Comparison of ENCODE assay signal across 8 mouse cellular contexts in genomic region chr19:12010281-12010771, GRCm38 (mm10). TPM values are rescaled to one million over a fixed set of nuclear protein-coding genes. Genes with fewer than 3 reads are reported as not detected.
A peak's percentile ranks its signal among the peaks of the same experiment; 100 is the strongest.
DNase-seq lines count a peak whose midpoint lies in the region; ATAC-seq and TF ChIP-seq lines count a peak whose summit lies in the region.

No protein-coding gene starts in this region.

- H3K27ac ChIP-seq in embryonic facial prominence, embryonic 13.5 days = peak overlapping the region; percentile 90
- H3K27ac ChIP-seq in heart, embryonic 10.5 days = peak overlapping the region; percentile 87
- H3K27ac ChIP-seq in kidney, embryonic 15.5 days = peak overlapping the region; percentile 93
- peak overlapping the region; percentile 81 for H3K27ac ChIP-seq in lung, embryonic 15.5 days
- peak overlapping the region; percentile 22 for H3K27ac ChIP-seq in olfactory bulb, adult 2 months (ENCODE audit: insufficient read depth, low read depth, low read length)

- no peaks in the 10 kb centered on the region for H3K36me3 ChIP-seq in E14TG2a.4 (ENCODE audit: insufficient read depth, low read length)
- H3K36me3 ChIP-seq in embryonic facial prominence, embryonic 13.5 days = no peaks in the 10 kb centered on the region
- no peaks in the 10 kb centered on the region for H3K36me3 ChIP-seq in heart, embryonic 10.5 days
- no peaks in the 10 kb centered on the region for H3K36me3 ChIP-seq in kidney, embryonic 15.5 days
- no peaks in the 10 kb centered on the region for H3K36me3 ChIP-seq in lung, embryonic 15.5 days

- H3K4me3 ChIP-seq in E14TG2a.4 (replicated peaks; ENCODE audit: low read length) = peak overlapping the region; percentile 89
- peak overlapping the region; percentile 69 for H3K4me3 ChIP-seq in embryonic facial prominence, embryonic 13.5 days
- H3K4me3 ChIP-seq in heart, embryonic 10.5 days = peak overlapping the region; percentile 71
- H3K4me3 ChIP-seq in kidney, embryonic 15.5 days (replicated peaks) = peak overlapping the region; percentile 72
- peak overlapping the region; percentile 64 for H3K4me3 ChIP-seq in lung, embryonic 15.5 days
- peak overlapping the region; percentile 72 for H3K4me3 ChIP-seq in olfactory bulb, adult 2 months (ENCODE audit: insufficient read depth, low read depth, low read length)

- H3K4me2 ChIP-seq in embryonic facial prominence, embryonic 13.5 days = peak overlapping the region; percentile 67
- peak overlapping the region; percentile 76 for H3K4me2 ChIP-seq in kidney, embryonic 15.5 days
- H3K4me2 ChIP-seq in lung, embryonic 15.5 days = peak overlapping the region; percentile 63

- no peaks in the 10 kb centered on the region for H3K9me3 ChIP-seq in E14TG2a.4 (ENCODE audit: low read length)
- H3K9me3 ChIP-seq in embryonic facial prominence, embryonic 13.5 days = no peaks in the 10 kb centered on the region
- H3K9me3 ChIP-seq in heart, embryonic 10.5 days = no peaks in the 10 kb centered on the region
- H3K9me3 ChIP-seq in kidney, embryonic 15.5 days (replicated peaks) = no peaks in the 10 kb centered on the region
- H3K9me3 ChIP-seq in lung, embryonic 15.5 days = no peaks in the 10 kb centered on the region

- TF ChIP-seq CTCF in E14TG2a.4 (conservative IDR thresholded peaks at IDR 0.05; ENCODE audit: low read length) = no peak
- no peak for TF ChIP-seq CTCF in olfactory bulb, adult 2 months (IDR thresholded peaks at IDR 0.05; ENCODE audit: insufficient read depth, low read depth, low read length)

- no peak for TF ChIP-seq POLR2A in olfactory bulb, adult 2 months (IDR thresholded peaks at IDR 0.05; ENCODE audit: insufficient read depth, low read depth, low read length)

- H3K9ac ChIP-seq in embryonic facial prominence, embryonic 13.5 days = peak overlapping the region; percentile 84
- H3K9ac ChIP-seq in kidney, embryonic 15.5 days = peak overlapping the region; percentile 61
- H3K9ac ChIP-seq in lung, embryonic 15.5 days = peak overlapping the region; percentile 48

- peaks cover 35% of the 10 kb centered on the region for H3K4me1 ChIP-seq in E14TG2a.4 (replicated peaks; ENCODE audit: low read depth, low read length)
- H3K4me1 ChIP-seq in embryonic facial prominence, embryonic 13.5 days = peaks cover 11% of the 10 kb centered on the region; the same call in 1 of the 2 replicates
- peaks cover 16% of the 10 kb centered on the region; the same call in 1 of the 2 replicates for H3K4me1 ChIP-seq in heart, embryonic 10.5 days
- H3K4me1 ChIP-seq in kidney, embryonic 15.5 days = peaks cover 20% of the 10 kb centered on the region
- peaks cover 10% of the 10 kb centered on the region for H3K4me1 ChIP-seq in lung, embryonic 15.5 days
- H3K4me1 ChIP-seq in olfactory bulb, adult 2 months (ENCODE audit: control insufficient read depth, insufficient read depth, low read length) = peaks cover 6% of the 10 kb centered on the region; the same call in 1 of the 2 replicates

- H3K27me3 ChIP-seq in E14TG2a.4 (ENCODE audit: insufficient read depth, low read length) = peaks cover 12% of the 10 kb centered on the region
- no peaks in the 10 kb centered on the region for H3K27me3 ChIP-seq in embryonic facial prominence, embryonic 13.5 days
- no peaks in the 10 kb centered on the region for H3K27me3 ChIP-seq in heart, embryonic 10.5 days (ENCODE audit: insufficient read depth, poor library complexity, severe bottlenecking)
- H3K27me3 ChIP-seq in kidney, embryonic 15.5 days = no peaks in the 10 kb centered on the region
- no peaks in the 10 kb centered on the region for H3K27me3 ChIP-seq in lung, embryonic 15.5 days

- WGBS in embryonic facial prominence, embryonic 13.5 days = under 1% methylated on average over 24 of the region's 24 CpGs
- WGBS in heart, embryonic 10.5 days = under 1% methylated on average over 24 of the region's 24 CpGs
- 1% methylated on average over 24 of the region's 24 CpGs for WGBS in kidney, embryonic 15.5 days
- under 1% methylated on average over 24 of the region's 24 CpGs for WGBS in lung, embryonic 15.5 days
- 1% methylated on average over 24 of the region's 24 CpGs for WGBS in olfactory bulb, adult 2 months

- DNase-seq in adrenal gland, postnatal 4 days (ENCODE audit: low spot score in 2 of 2) = peak; percentile 39 to 50
- peak; percentile 89 for DNase-seq in heart, embryonic 10.5 days (ENCODE audit: low spot score)
- DNase-seq in thymus, postnatal 10 days (ENCODE audit: low spot score in 2 of 2) = peak; percentile 36 to 46

- ATAC-seq in embryonic facial prominence, embryonic 13.5 days (ENCODE audit: insufficient number of reproducible peaks, insufficient read depth, low FRiP score, low TSS enrichment, low read depth) = no peak
- peak; percentile 44 for ATAC-seq in kidney, embryonic 15.5 days (replicated peaks; ENCODE audit: low FRiP score)
- ATAC-seq in lung, embryonic 15.5 days (ENCODE audit: borderline replicate concordance, extremely low read depth, low FRiP score, low TSS enrichment) = peak; percentile 23

RNA-seq across cellular contexts. Expression of gene Olfr1423, which starts 30.8 kb away (rescaled TPM):
- total RNA-seq in adrenal gland, postnatal 4 days (2021) = not detected
- polyA plus RNA-seq in embryonic facial prominence, embryonic 13.5 days (2015; fragmentation: Nextera tagmentation; extraction: Ambion mirVana) = not detected in 2 replicates
- 0.05 TPM in 1 of 2 replicates, not detected in the other for polyA plus RNA-seq in heart, embryonic 10.5 days (2016; fragmentation: Nextera tagmentation; extraction: Ambion mirVana)
- not detected in 2 replicates for polyA plus RNA-seq in kidney, embryonic 15.5 days (2015; fragmentation: Nextera tagmentation; extraction: Ambion mirVana)
- not detected in 2 replicates for polyA plus RNA-seq in lung, embryonic 15.5 days (2015; fragmentation: Nextera tagmentation; extraction: Ambion mirVana)
- polyA plus RNA-seq in olfactory bulb, adult 2 months (2012; ENCODE audit: insufficient read depth, insufficient read length, low replicate concordance, missing spikeins) = not detected in 2 replicates

RNA-seq across cellular contexts. Expression of gene Osbp, which starts 44.6 kb away (rescaled TPM):
- 10 to 100 TPM; 71.0 to 74.0 TPM for total RNA-seq in adrenal gland, postnatal 4 days (2021)
- polyA plus RNA-seq in embryonic facial prominence, embryonic 13.5 days (2015; fragmentation: Nextera tagmentation; extraction: Ambion mirVana) = 5.0 and 7.0 TPM in 2 replicates
- 4.7 and 5.8 TPM in 2 replicates for polyA plus RNA-seq in heart, embryonic 10.5 days (2016; fragmentation: Nextera tagmentation; extraction: Ambion mirVana)
- polyA plus RNA-seq in kidney, embryonic 15.5 days (2015; fragmentation: Nextera tagmentation; extraction: Ambion mirVana) = 3.9 and 4.2 TPM in 2 replicates
- 3.6 and 3.9 TPM in 2 replicates for polyA plus RNA-seq in lung, embryonic 15.5 days (2015; fragmentation: Nextera tagmentation; extraction: Ambion mirVana)
- 158 TPM in 1 of 2 replicates, not detected in the other for polyA plus RNA-seq in olfactory bulb, adult 2 months (2012; ENCODE audit: insufficient read depth, insufficient read length, low replicate concordance, missing spikeins)

RNA-seq across cellular contexts. Expression of gene Olfr1424, which starts 52.2 kb away (rescaled TPM):
- not detected for total RNA-seq in adrenal gland, postnatal 4 days (2021)
- not detected in 2 replicates for polyA plus RNA-seq in embryonic facial prominence, embryonic 13.5 days (2015; fragmentation: Nextera tagmentation; extraction: Ambion mirVana)
- polyA plus RNA-seq in heart, embryonic 10.5 days (2016; fragmentation: Nextera tagmentation; extraction: Ambion mirVana) = not detected in 2 replicates
- not detected in 2 replicates for polyA plus RNA-seq in kidney, embryonic 15.5 days (2015; fragmentation: Nextera tagmentation; extraction: Ambion mirVana)
- not detected in 2 replicates for polyA plus RNA-seq in lung, embryonic 15.5 days (2015; fragmentation: Nextera tagmentation; extraction: Ambion mirVana)
- polyA plus RNA-seq in olfactory bulb, adult 2 months (2012; ENCODE audit: insufficient read depth, insufficient read length, low replicate concordance, missing spikeins) = not detected in 2 replicates

Comparison
In these comparisons a context has a peak if more than half of its experiments do, and no peak if none do; other contexts are left out.
1. H3K27ac ChIP-seq: peak in every context shown above with its lines; median percentile 93 in kidney, embryonic 15.5 days; 90 in embryonic facial prominence, embryonic 13.5 days; 87 in heart, embryonic 10.5 days; 81 in lung, embryonic 15.5 days; 22 in olfactory bulb, adult 2 months.